Mouse (Mus musculus) CH12.LX (cell line): ENCODE results near the gene Dhx35. TPM values are rescaled to one million over a fixed set of nuclear protein-coding genes. Genes with fewer than 3 reads are reported as not detected.

Experiments
- DNase-seq: peaks from one replicate; pipeline ENCODE4 v3.0.0-alpha.2; 2013; ENCODE audit errors: extremely low read depth
- H3K27ac ChIP-seq: 2 replicates; pipeline ENCODE4 v1.5.1; 2012; ENCODE audit warnings: low read depth, mild to moderate bottlenecking, control low read depth, moderate library complexity; ENCODE audit not compliant: insufficient read depth
- H3K27me3 ChIP-seq: replicated peaks from 2 replicates; pipeline ENCODE3; 2012; ENCODE audit warnings: inconsistent platforms
- H3K36me3 ChIP-seq, 2 experiments: replicated peaks in 1 of 2; 2 replicates each; pipeline versions ENCODE3 to v1.6.1; 2012; ENCODE audit warnings: inconsistent platforms in 1 of 2, low read length in 1 of 2, mild to moderate bottlenecking in 1 of 2, mixed read lengths in 1 of 2, moderate library complexity in 1 of 2; ENCODE audit not compliant: control insufficient read depth in 1 of 2, insufficient read depth in 1 of 2
- H3K4me1 ChIP-seq, 2 experiments: 2 replicates each; pipeline ENCODE4 v1.6.1; 2012; ENCODE audit warnings: inconsistent platforms in 1 of 2, moderate library complexity in 1 of 2; ENCODE audit not compliant: insufficient read depth in 2 of 2, control insufficient read depth in 1 of 2
- H3K4me2 ChIP-seq: 2 replicates; pipeline ENCODE4 v1.6.1; 2012; ENCODE audit warnings: low read depth, mild to moderate bottlenecking, control low read depth; ENCODE audit not compliant: poor library complexity, insufficient read depth, severe bottlenecking
- H3K4me3 ChIP-seq, 3 experiments: fragments of 150-350 bp in 1 of 3; sonication (generic) in 1 of 3; replicated peaks in 1 of 3; 2 replicates each; pipeline versions ENCODE3 to v1.5.1; 2011 to 2012; ENCODE audit warnings: low read depth in 2 of 3, low read length in 2 of 3, mild to moderate bottlenecking in 2 of 3, moderate library complexity in 2 of 3, control low read depth in 1 of 3, improper control_type of control experiment in 1 of 3, inconsistent platforms in 1 of 3, mixed read lengths in 1 of 3; ENCODE audit not compliant: poor library complexity in 1 of 3
- H3K79me2 ChIP-seq: replicated peaks from 2 replicates; pipeline ENCODE4 v1.6.1; 2012; ENCODE audit warnings: mild to moderate bottlenecking, moderate library complexity; ENCODE audit not compliant: control insufficient read depth, poor library complexity, insufficient read depth, severe bottlenecking; ENCODE audit errors: extremely low read depth
- H3K9ac ChIP-seq: 2 replicates; pipeline ENCODE4 v1.6.1; 2012; ENCODE audit warnings: low read depth, mild to moderate bottlenecking, control low read depth, moderate library complexity; ENCODE audit not compliant: insufficient read depth
- H3K9me3 ChIP-seq: replicated peaks from 2 replicates; pipeline ENCODE3; 2012; ENCODE audit warnings: low read length, inconsistent platforms, mixed read lengths
- BHLHE40 ChIP-seq: IDR thresholded peaks from 2 replicates; pipeline ENCODE4 v1.6.1; 2011; ENCODE audit warnings: mild to moderate bottlenecking, low read depth, low read length, improper control_type of control experiment
- EP300 ChIP-seq: IDR thresholded peaks from 2 replicates; pipeline ENCODE4 v1.6.1; 2011; ENCODE audit warnings: low read length, improper control_type of control experiment
- ETS1 ChIP-seq: conservative IDR thresholded peaks from 2 replicates; pipeline ENCODE4 v1.6.1; 2012; ENCODE audit warnings: low read depth, mild to moderate bottlenecking, inconsistent platforms, low read length, improper control_type of control experiment, moderate library complexity
- GABPA ChIP-seq: IDR thresholded peaks from 2 replicates; pipeline ENCODE4 v1.6.1; 2012; ENCODE audit warnings: low read depth, low read length, improper control_type of control experiment, inconsistent platforms; ENCODE audit not compliant: insufficient replicate concordance
- IRF4 ChIP-seq: IDR thresholded peaks from 2 replicates; pipeline ENCODE4 v1.6.1; 2014; ENCODE audit warnings: low read depth, mild to moderate bottlenecking, inconsistent platforms, low read length, improper control_type of control experiment
- JUN ChIP-seq: IDR thresholded peaks from 2 replicates; pipeline ENCODE4 v1.6.1; 2011; ENCODE audit warnings: low read depth, mild to moderate bottlenecking, low read length, improper control_type of control experiment, moderate library complexity; ENCODE audit not compliant: insufficient read depth
- MAX ChIP-seq: IDR thresholded peaks from 2 replicates; pipeline ENCODE4 v1.6.1; 2011; ENCODE audit warnings: low read length, improper control_type of control experiment
- MAZ ChIP-seq: IDR thresholded peaks from 2 replicates; pipeline ENCODE4 v1.6.1; 2012; ENCODE audit warnings: low read depth, mild to moderate bottlenecking, inconsistent platforms, low read length, improper control_type of control experiment, moderate library complexity
- MXI1 ChIP-seq: IDR thresholded peaks from 2 replicates; pipeline ENCODE4 v1.6.1; 2011; ENCODE audit warnings: mild to moderate bottlenecking, low read depth, low read length, improper control_type of control experiment
- MYC ChIP-seq: IDR thresholded peaks from 2 replicates; pipeline ENCODE4 v1.6.1; 2011; ENCODE audit warnings: low read depth, mild to moderate bottlenecking, improper control_type of control experiment, low read length
- PAX5 ChIP-seq: IDR thresholded peaks from 2 replicates; pipeline ENCODE4 v1.6.1; 2012; ENCODE audit warnings: low read length, inconsistent platforms, mixed read lengths
- POLR2A ChIP-seq: IDR thresholded peaks from 2 replicates; pipeline ENCODE4 v1.6.1; 2011; ENCODE audit warnings: low read depth, mild to moderate bottlenecking, improper control_type of control experiment, low read length
- UBTF ChIP-seq: IDR thresholded peaks from 2 replicates; pipeline ENCODE4 v1.6.1; 2012; ENCODE audit warnings: low read depth, mild to moderate bottlenecking, inconsistent platforms, low read length, improper control_type of control experiment, moderate library complexity
- ZC3H11A ChIP-seq: IDR thresholded peaks from 2 replicates; pipeline ENCODE4 v1.6.1; 2012; ENCODE audit warnings: low read depth, mild to moderate bottlenecking, inconsistent platforms, low read length, improper control_type of control experiment
- ZMIZ1 ChIP-seq: IDR thresholded peaks from 2 replicates; pipeline ENCODE4 v1.6.1; 2012; ENCODE audit warnings: low read depth, mild to moderate bottlenecking, inconsistent platforms, low read length, improper control_type of control experiment
- ZNF384 ChIP-seq: IDR thresholded peaks from 2 replicates; pipeline ENCODE4 v1.6.1; 2012; ENCODE audit warnings: low read depth, low read length, improper control_type of control experiment, inconsistent platforms
- dilution Hi-C: fragments of 300-500 bp; cut with MboI; formaldehyde crosslinking; loops from 2 replicates; pipeline ENCODE4 v1.14.3; 2020; ENCODE audit warnings: low sequenced_read_pairs; ENCODE audit not compliant: extremely low pct_unique_long_range_greater_than_20kb, extremely low pct_ligation_motif_present
- in situ Hi-C: fragments of 300-500 bp; cut with MboI; formaldehyde crosslinking; loops from 3 replicates; pipeline ENCODE4 v1.14.3; 2019; ENCODE audit warnings: low sequenced_read_pairs, low pct_ligation_motif_present, low pct_unique_long_range_greater_than_20kb, mixed read lengths
- polyA plus RNA-seq: library from polyadenylated mRNA; unstranded; fragments of >175 nt; gene quantifications from 2 replicates; pipeline ENCODE4 v1.2.1, GENCODE M21; 2012; ENCODE audit warnings: low read depth; ENCODE audit not compliant: insufficient read length
- total RNA-seq, 2 experiments: library from RNA; depleted of rRNA; stranded (reverse); fragments of 300-350 nt in 1 of 2; fragments of >200 nt in 1 of 2; gene quantifications; 2 replicates each; pipeline ENCODE4 v1.2.3; 2012 to 2014

Gene Dhx35
- total and polyA plus RNA-seq, 3 experiments: 19.7 to 25.3 (median 20.2) TPM

- Histone ChIP-seq H3K4me2 (no peak overlapping the region), H3K27me3 (no peaks in the 10 kb centered on the region), H3K4me1 (peaks cover 5 to 39% of the 10 kb centered on the region in 2 experiments), H3K9me3 (no peaks in the 10 kb centered on the region), H3K4me3 (no peak overlapping the region), H3K79me2 (no peaks in the 10 kb centered on the region), H3K36me3 (peaks cover 50 to 83% of the 10 kb centered on the region in 2 experiments), H3K27ac (0 out of 2 replicates have a peak overlapping the region, but pooled peaks have one; percentile 28), H3K9ac (no peak overlapping the region)
- dilution Hi-C loops: no loop called here
- TF ChIP-seq EP300 (peak; percentile 50; the same call in 1 of the 2 replicates), ETS1 (0 out of 2 replicates have a peak, but pooled peaks have one; percentile 22), IRF4 (peak; percentile 71; the same call in 1 of the 2 replicates), BHLHE40 (peak; percentile 39; the same call in 1 of the 2 replicates), UBTF (no peak)
- in situ Hi-C loops: no loop called here
- DNase-seq: peak; percentile 34
Observed at GRCm38 (mm10) chr2:158816239-158816638, 21.6 kb downstream of the Dhx35 start.

- Histone ChIP-seq H3K27me3 (no peaks in the 10 kb centered on the region), H3K9me3 (no peaks in the 10 kb centered on the region), H3K4me2 (no peak overlapping the region), H3K36me3 (peaks cover 58 to 88% of the 10 kb centered on the region in 2 experiments), H3K4me3 (no peak overlapping the region), H3K4me1 (peaks cover 5 to 39% of the 10 kb centered on the region in 2 experiments), H3K27ac (no peak overlapping the region), H3K79me2 (no peaks in the 10 kb centered on the region), H3K9ac (no peak overlapping the region)
- dilution Hi-C loops: no loop called here
- no peak for DNase-seq
- TF ChIP-seq ZNF384 (no peak), ZC3H11A (no peak), MAX (no peak), JUN (no peak), POLR2A (no peak), IRF4 (no peak), ETS1 (no peak), MXI1 (no peak), MAZ (no peak), ZMIZ1 (no peak), GABPA (no peak), PAX5 (no peak), MYC (no peak)
- in situ Hi-C loops: no loop called here
Observed at GRCm38 (mm10) chr2:158817708-158818107, 23.1 kb downstream of the Dhx35 start.
